Mouse (Mus musculus) layer of hippocampus, adult 9-11 months (tissue): ENCODE data around the gene Meis2.

Experiments
- DNase-seq: peaks from one replicate; pipeline ENCODE4 v3.0.0; 2022

Meis2 gene

GRCm38 (mm10) chr2:115852109-115852508, 213.5 kb downstream of the Meis2 start:
- no peak for DNase-seq

DNA sequence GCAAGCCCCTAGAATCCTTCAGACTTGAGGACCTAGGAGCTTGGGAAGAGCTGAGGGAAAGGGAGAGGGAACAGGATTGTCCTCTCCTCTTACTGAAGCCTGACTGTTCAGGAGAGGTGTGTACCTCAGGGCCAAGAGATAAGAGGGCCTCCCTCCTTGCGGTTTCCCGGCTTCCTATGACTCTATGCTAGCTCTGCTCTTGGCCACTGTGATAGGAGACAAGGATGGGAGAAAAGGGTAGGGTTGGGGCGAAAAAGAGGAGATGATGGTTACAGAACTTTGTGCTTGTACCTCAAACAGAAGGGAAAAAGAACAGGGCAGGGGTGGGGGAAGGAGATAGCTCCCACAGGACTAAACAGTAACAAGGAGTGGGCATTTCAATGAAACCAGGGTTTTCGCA, 214.7 kb downstream of the Meis2 start:
- no peak for DNase-seq

GRCm38 (mm10) chr2:115842821-115843220, 222.8 kb downstream of the Meis2 start:
- DNase-seq = no peak

DNA sequence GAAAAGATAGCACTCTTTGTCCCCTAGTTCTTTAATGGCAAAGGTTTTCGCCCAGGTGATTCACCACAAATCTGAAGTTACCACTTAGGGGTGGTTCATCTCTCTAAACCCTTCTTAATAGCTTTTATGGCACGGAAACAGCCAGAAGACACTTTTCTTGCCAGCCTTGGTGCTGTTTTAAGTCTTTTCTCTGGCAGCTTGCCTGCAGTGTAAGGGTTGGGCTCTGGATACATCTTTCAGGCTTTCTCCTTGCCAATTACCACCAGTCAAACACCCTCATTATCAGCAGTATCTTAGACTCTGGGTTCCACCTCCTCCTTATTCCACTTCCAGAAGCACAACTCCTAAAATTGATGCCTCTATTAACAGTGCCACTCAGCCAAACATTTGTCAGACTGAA, 229.6 kb downstream of the Meis2 start:
- DNase-seq = no peak

GRCm38 (mm10) chr2:115822361-115822760, 243.3 kb downstream of the Meis2 start:
- DNase-seq = peak; percentile 52

- DNase-seq = no peak
These were observed 247.7 kb downstream of the Meis2 start for GRCm38 (mm10) chr2:115817959-115818358.

- DNase-seq = no peak
These were observed 251.9 kb downstream of the Meis2 start for GRCm38 (mm10) chr2:115813721-115814120.

- no peak for DNase-seq
These were observed 252.3 kb downstream of the Meis2 start for GRCm38 (mm10) chr2:115813316-115813715.
